Mouse (Mus musculus) liver, postnatal 0 days (tissue): Measurements from ENCODE around the gene Dzank1.

Experiments
- CTCF ChIP-seq: sonication (generic); IDR thresholded peaks from 2 replicates; pipeline ENCODE4 v1.5.1; 2016; ENCODE audit warnings: antibody characterized with exemption, low read depth
- EP300 ChIP-seq: IDR thresholded peaks from 2 replicates; pipeline ENCODE4 v1.6.1; 2016; ENCODE audit warnings: antibody characterized with exemption, low read depth, mild to moderate bottlenecking

GRCm38 (mm10) chr2:144428659-144429058, 98.6 kb downstream of the Dzank1 start:
- TF ChIP-seq CTCF = no peak
- TF ChIP-seq EP300 = no peak
